Mouse (Mus musculus) liver, postnatal 0 days (tissue): ENCODE measurements around the gene Ppie. TPM values are rescaled to one million over a fixed set of nuclear protein-coding genes. Genes with fewer than 3 reads are reported as not detected.

Experiments used
- ATAC-seq: fragments of 200-750 bp; cut with Nextera tagmentation; 2 replicates; pipeline ENCODE4 v1.8.0; 2017; ENCODE audit warnings: mild to moderate bottlenecking, moderate library complexity
- DNase-seq: peaks from one replicate; pipeline ENCODE4 v3.0.0-alpha.2; 2016
- H3K27ac ChIP-seq: fragments of 300-500 bp; sonication (generic); 2 replicates; pipeline ENCODE4 v1.5.1; 2014; ENCODE audit warnings: antibody characterized with exemption, moderate library complexity, mild to moderate bottlenecking, low read depth
- H3K27me3 ChIP-seq: fragments of 300-500 bp; sonication (generic); 2 replicates; pipeline ENCODE4 v1.6.1; 2014; ENCODE audit warnings: low read length, control low read depth, mixed read lengths; ENCODE audit not compliant: insufficient read depth
- H3K36me3 ChIP-seq: fragments of 300-500 bp; sonication (generic); replicated peaks from 2 replicates; pipeline ENCODE4 v1.6.1; 2014; ENCODE audit warnings: mild to moderate bottlenecking, control low read depth, low read length, moderate library complexity, mixed read lengths; ENCODE audit not compliant: insufficient read depth
- H3K4me1 ChIP-seq: fragments of 300-500 bp; sonication (generic); 2 replicates; pipeline ENCODE4 v1.6.1; 2014; ENCODE audit warnings: antibody characterized with exemption, mild to moderate bottlenecking, control low read depth; ENCODE audit not compliant: insufficient read depth
- H3K4me2 ChIP-seq: fragments of 300-500 bp; sonication (generic); 2 replicates; pipeline ENCODE4 v1.6.1; 2014; ENCODE audit warnings: low read depth, mild to moderate bottlenecking, low read length, moderate library complexity, mixed read lengths
- H3K4me3 ChIP-seq: fragments of 300-500 bp; sonication (generic); 2 replicates; pipeline ENCODE4 v1.5.1; 2014; ENCODE audit warnings: low read depth, low read length
- H3K9ac ChIP-seq: fragments of 300-500 bp; sonication (generic); replicated peaks from 2 replicates; pipeline ENCODE4 v1.6.1; 2014; ENCODE audit warnings: mild to moderate bottlenecking, moderate library complexity
- H3K9me3 ChIP-seq: fragments of 300-500 bp; sonication (generic); 2 replicates; pipeline ENCODE4 v1.6.1; 2016; ENCODE audit warnings: mild to moderate bottlenecking, control low read depth, low read length, mixed read lengths
- CTCF ChIP-seq: sonication (generic); IDR thresholded peaks from 2 replicates; pipeline ENCODE4 v1.5.1; 2016; ENCODE audit warnings: antibody characterized with exemption, low read depth
- EP300 ChIP-seq: IDR thresholded peaks from 2 replicates; pipeline ENCODE4 v1.6.1; 2016; ENCODE audit warnings: antibody characterized with exemption, low read depth, mild to moderate bottlenecking
- WGBS: fragments of 180-500 bp; shearing (Covaris S2); extraction: QIAGEN DNeasy Blood & Tissue Kit; methylation state at CpG from one replicate; pipeline ENCODE4 v1.1.7; 2014; ENCODE audit not compliant: insufficient replicate concordance; 5-methylcytosine and 5-hydroxymethylcytosine counted together
- polyA plus RNA-seq: library from polyadenylated mRNA; unstranded; fragments of >200 nt; fragmentation: Nextera tagmentation; extraction: Ambion mirVana; gene quantifications from 2 replicates; pipeline ENCODE4 v1.2.1, GENCODE M21; 2015

The Ppie gene
- polyA plus RNA-seq, 1 experiment from 2014 or later: 26.6 TPM

DNA sequence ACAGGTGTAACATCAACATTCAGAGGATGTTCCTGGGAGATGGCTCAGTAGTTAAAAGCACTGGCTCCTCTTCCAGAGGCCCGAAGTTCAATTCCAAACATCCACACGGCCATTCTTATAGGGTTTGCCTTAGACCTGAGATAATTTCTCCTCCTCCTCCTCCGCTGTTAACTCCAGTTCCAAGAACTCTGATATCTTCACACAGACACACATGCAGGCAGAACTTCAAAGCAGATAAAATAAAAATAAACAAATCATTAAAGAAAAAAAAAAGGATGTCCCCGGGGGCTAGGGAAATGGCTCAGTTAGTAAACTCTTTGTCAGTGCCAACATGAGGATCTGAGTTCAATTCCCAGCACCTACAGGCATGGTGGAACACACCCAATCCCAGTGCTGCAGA is 61.5 kb downstream of the Ppie start:
- Histone ChIP-seq H3K4me1 (no peaks in the 10 kb centered on the region), H3K4me3 (no peak overlapping the region), H3K9me3 (no peaks in the 10 kb centered on the region), H3K9ac (no peak overlapping the region), H3K27me3 (no peaks in the 10 kb centered on the region), H3K36me3 (no peaks in the 10 kb centered on the region), H3K4me2 (no peak overlapping the region), H3K27ac (no peak overlapping the region)
- TF ChIP-seq EP300: peak; percentile 73
- TF ChIP-seq CTCF: no peak
- 41% methylated on average over 4 of the region's 4 CpGs for WGBS
- no peak for DNase-seq
- peak; percentile 49 for ATAC-seq

Other genes with a start within 250 kb of the Ppie start
- not detected in 2 replicates for gene Mfsd2a, start 178.8 kb downstream of the Ppie start, polyA plus RNA-seq
- gene Mycl, start 144.3 kb downstream of the Ppie start, polyA plus RNA-seq: 1.2 and 1.5 TPM in 2 replicates
- 7.1 and 7.5 TPM in 2 replicates for gene Trit1, start 123.4 kb downstream of the Ppie start, polyA plus RNA-seq
- 0.07 and 0.09 TPM in 2 replicates for gene Bmp8b, start 34.8 kb downstream of the Ppie start, polyA plus RNA-seq
- gene Oxct2b, start 23.7 kb downstream of the Ppie start, polyA plus RNA-seq: not detected in 2 replicates
- not detected in 2 replicates for gene Hpcal4, start 43.3 kb upstream of the Ppie start, polyA plus RNA-seq
- gene Nt5c1a, start 61.6 kb upstream of the Ppie start, polyA plus RNA-seq: not detected in 2 replicates
- gene Heyl, start 93.6 kb upstream of the Ppie start, polyA plus RNA-seq: 0.78 and 0.81 TPM in 2 replicates
- gene Pabpc4, start 122.4 kb upstream of the Ppie start, polyA plus RNA-seq: 31.5 and 33.2 TPM in 2 replicates
- gene Oxct2a, start 183.7 kb upstream of the Ppie start, polyA plus RNA-seq: not detected in 2 replicates
- gene Bmp8a, start 203.3 kb upstream of the Ppie start, polyA plus RNA-seq: 0.11 and 0.21 TPM in 2 replicates